Mouse (Mus musculus) heart, embryonic 14.5 days (tissue): ENCODE results near the gene Gmds. TPM values are rescaled to one million over a fixed set of nuclear protein-coding genes. Genes with fewer than 3 reads are reported as not detected.

ENCODE experiments used
- ATAC-seq: fragments of 200-750 bp; cut with Nextera tagmentation; 2 replicates; pipeline ENCODE4 v1.8.0; 2017; ENCODE audit warnings: low read depth, moderate TSS enrichment; ENCODE audit not compliant: insufficient number of reproducible peaks, insufficient read depth, low FRiP score
- H3K27ac ChIP-seq, 2 experiments: fragments of 200-500 bp in 1 of 2; fragments of 300-500 bp in 1 of 2; sonication (generic) in 1 of 2; replicated peaks in 1 of 2; 2 replicates each; pipeline ENCODE4 v1.5.1; 2012 to 2014; ENCODE audit warnings: low read depth in 2 of 2, low read length in 2 of 2, control low read depth in 1 of 2, mild to moderate bottlenecking in 1 of 2, mixed read lengths in 1 of 2; ENCODE audit not compliant: control insufficient read depth in 1 of 2, insufficient read depth in 1 of 2
- H3K27me3 ChIP-seq: fragments of 300-500 bp; sonication (generic); 2 replicates; pipeline ENCODE4 v1.6.1; 2014; ENCODE audit warnings: mild to moderate bottlenecking, low read length, control low read depth; ENCODE audit not compliant: control insufficient read depth, insufficient read depth
- H3K36me3 ChIP-seq: fragments of 300-500 bp; sonication (generic); 2 replicates; pipeline ENCODE4 v1.6.1; 2014; ENCODE audit warnings: mild to moderate bottlenecking, control low read depth, low read length, mixed read lengths; ENCODE audit not compliant: control insufficient read depth, insufficient read depth
- H3K4me1 ChIP-seq, 2 experiments: fragments of 200-500 bp in 1 of 2; fragments of 300-500 bp in 1 of 2; sonication (generic) in 1 of 2; 2 replicates each; pipeline ENCODE4 v1.6.1; 2012 to 2014; ENCODE audit warnings: low read length in 2 of 2, control low read depth in 1 of 2, mixed read lengths in 1 of 2; ENCODE audit not compliant: control insufficient read depth in 2 of 2, insufficient read depth in 2 of 2
- H3K4me2 ChIP-seq: fragments of 300-500 bp; sonication (generic); 2 replicates; pipeline ENCODE4 v1.6.1; 2014; ENCODE audit warnings: mild to moderate bottlenecking, low read length
- H3K4me3 ChIP-seq, 2 experiments: fragments of 200-500 bp in 1 of 2; fragments of 300-500 bp in 1 of 2; sonication (generic) in 1 of 2; 2 replicates each; pipeline ENCODE4 v1.5.1; 2012 to 2014; ENCODE audit warnings: low read length in 2 of 2, mild to moderate bottlenecking in 2 of 2, control low read depth in 1 of 2, low read depth in 1 of 2, moderate library complexity in 1 of 2; ENCODE audit not compliant: control insufficient read depth in 1 of 2, insufficient read depth in 1 of 2
- H3K9ac ChIP-seq: fragments of 300-500 bp; sonication (generic); 2 replicates; pipeline ENCODE4 v1.6.1; 2014; ENCODE audit warnings: mild to moderate bottlenecking, low read length
- H3K9me3 ChIP-seq: fragments of 300-500 bp; sonication (generic); 2 replicates; pipeline ENCODE4 v1.6.1; 2016; ENCODE audit warnings: low read length, control low read depth; ENCODE audit not compliant: control insufficient read depth
- WGBS: fragments of 180-500 bp; shearing (Covaris S2); extraction: QIAGEN DNeasy Blood & Tissue Kit; methylation state at CpG from one replicate; pipeline ENCODE4 v1.1.7; 2014; 5-methylcytosine and 5-hydroxymethylcytosine counted together
- polyA plus RNA-seq: library from polyadenylated mRNA; unstranded; fragments of >200 nt; fragmentation: Nextera tagmentation; extraction: Ambion mirVana; gene quantifications from 2 replicates; pipeline ENCODE4 v1.2.1, GENCODE M21; 2014

Gene Gmds
- polyA plus RNA-seq, 1 experiment from 2014 or later, result 28.7 TPM

DNA sequence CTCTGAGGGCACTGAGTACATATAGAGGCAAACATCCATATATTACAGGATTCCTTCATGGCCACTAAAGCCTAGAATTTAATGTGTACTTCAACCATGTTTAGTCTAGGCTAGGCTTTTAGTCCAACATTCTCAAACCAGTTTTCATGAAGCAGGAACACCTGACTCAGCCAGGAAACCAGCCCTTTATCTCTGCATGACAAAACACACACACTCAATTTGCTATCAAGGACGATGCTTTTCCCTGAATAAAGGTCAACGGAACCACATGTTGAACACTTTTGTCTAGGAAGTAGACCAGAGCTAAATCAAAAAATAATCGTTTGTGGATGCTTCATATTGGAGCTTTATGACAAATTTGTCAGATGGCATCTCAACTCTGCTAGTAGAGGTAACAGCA lies 429.5 kb downstream of the Gmds start:
- Histone ChIP-seq H3K36me3 (no peaks in the 10 kb centered on the region), H3K4me1 (peaks cover 4 to 6% of the 10 kb centered on the region in 2 experiments; a peak in 2 of 4 replicates), H3K9ac (no peak overlapping the region), H3K9me3 (no peaks in the 10 kb centered on the region), H3K27me3 (no peaks in the 10 kb centered on the region), H3K4me2 (no peak overlapping the region), H3K27ac (no peak overlapping the region), H3K4me3 (no peak overlapping the region)
- ATAC-seq, result no peak
- 59% methylated on average over 3 of the region's 3 CpGs for WGBS

- H3K27me3 ChIP-seq, result no peaks in the 10 kb centered on the region
- H3K27ac ChIP-seq, result no peak overlapping the region
- H3K9ac ChIP-seq, result no peak overlapping the region
- ATAC-seq, result no peak
- H3K36me3 ChIP-seq, result no peaks in the 10 kb centered on the region
- H3K4me2 ChIP-seq, result no peak overlapping the region
- H3K9me3 ChIP-seq, result no peaks in the 10 kb centered on the region
- H3K4me1 ChIP-seq, result peaks cover 2 to 6% of the 10 kb centered on the region in 2 experiments; a peak in 2 of 4 replicates
- 79% methylated on average over 1 of the region's 1 CpGs for WGBS
- H3K4me3 ChIP-seq, result no peak overlapping the region
Observed at GRCm38 (mm10) chr13:31906514-31906913, 432.0 kb downstream of the Gmds start.

GRCm38 (mm10) chr13:31900191-31900590 lies 438.3 kb downstream of the Gmds start:
- H3K27me3 ChIP-seq, result no peaks in the 10 kb centered on the region
- no peak overlapping the region for H3K4me2 ChIP-seq
- no peak overlapping the region for H3K9ac ChIP-seq
- no peaks in the 10 kb centered on the region for H3K9me3 ChIP-seq
- H3K4me1 ChIP-seq, result peaks cover 2 to 6% of the 10 kb centered on the region in 2 experiments; a peak in 2 of 4 replicates
- H3K27ac ChIP-seq, result no peak overlapping the region
- no peak for ATAC-seq
- no peaks in the 10 kb centered on the region for H3K36me3 ChIP-seq
- 72% methylated on average over 3 of the region's 3 CpGs for WGBS
- H3K4me3 ChIP-seq, result no peak overlapping the region

- Histone ChIP-seq H3K4me2 (no peak overlapping the region), H3K9me3 (no peaks in the 10 kb centered on the region), H3K9ac (no peak overlapping the region), H3K36me3 (no peaks in the 10 kb centered on the region), H3K27me3 (no peaks in the 10 kb centered on the region), H3K4me3 (no peak overlapping the region), H3K4me1 (peaks cover 2 to 5% of the 10 kb centered on the region in 2 experiments; a peak in 2 of 4 replicates), H3K27ac (no peak overlapping the region)
- no peak for ATAC-seq
- 81% methylated on average over 5 of the region's 5 CpGs for WGBS
Observed at GRCm38 (mm10) chr13:31899392-31899791, 439.1 kb downstream of the Gmds start.

GRCm38 (mm10) chr13:31897493-31897892 lies 441.0 kb downstream of the Gmds start:
- no peaks in the 10 kb centered on the region for H3K36me3 ChIP-seq
- H3K4me1 ChIP-seq, result no peaks in the 10 kb centered on the region
- 74% methylated on average over 4 of the region's 4 CpGs for WGBS
- H3K9ac ChIP-seq, result no peak overlapping the region
- no peaks in the 10 kb centered on the region for H3K27me3 ChIP-seq
- ATAC-seq, result no peak
- no peak overlapping the region for H3K4me2 ChIP-seq
- no peak overlapping the region for H3K27ac ChIP-seq
- no peaks in the 10 kb centered on the region for H3K9me3 ChIP-seq
- H3K4me3 ChIP-seq, result no peak overlapping the region

DNA sequence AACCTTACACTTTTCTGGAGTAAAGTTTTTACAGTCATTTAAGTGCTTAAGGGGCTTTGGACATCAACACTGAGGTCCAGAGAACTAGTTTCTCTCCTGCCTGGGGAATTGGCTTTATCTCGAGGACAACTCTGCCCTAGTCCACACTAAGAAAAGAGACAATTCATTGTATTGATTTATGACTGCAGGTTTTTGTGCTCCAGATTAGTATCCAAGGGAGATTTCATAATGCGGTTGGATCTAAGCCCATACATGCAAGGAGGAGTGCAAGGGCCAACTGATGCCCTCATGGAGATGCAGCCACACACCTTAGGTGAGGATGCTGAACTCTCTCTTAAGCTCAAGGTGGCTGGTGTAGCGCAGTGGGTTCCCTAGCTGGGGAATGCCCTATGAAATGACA lies 444.0 kb downstream of the Gmds start:
- no peak overlapping the region for H3K27ac ChIP-seq
- no peak overlapping the region for H3K9ac ChIP-seq
- ATAC-seq, result no peak
- 82% methylated on average over 3 of the region's 3 CpGs for WGBS
- H3K4me3 ChIP-seq, result no peak overlapping the region
- no peaks in the 10 kb centered on the region for H3K4me1 ChIP-seq
- H3K4me2 ChIP-seq, result no peak overlapping the region
- H3K9me3 ChIP-seq, result 0 out of 2 replicates have a peak, but pooled peaks cover 6% of the 10 kb centered on the region
- H3K27me3 ChIP-seq, result no peaks in the 10 kb centered on the region
- no peaks in the 10 kb centered on the region for H3K36me3 ChIP-seq

GRCm38 (mm10) chr13:31892913-31893514 lies 445.5 kb downstream of the Gmds start:
- H3K9me3 ChIP-seq, result 0 out of 2 replicates have a peak, but pooled peaks cover 6% of the 10 kb centered on the region
- H3K9ac ChIP-seq, result no peak overlapping the region
- H3K4me2 ChIP-seq, result no peak overlapping the region
- WGBS, result 81% methylated on average over 2 of the region's 2 CpGs
- H3K36me3 ChIP-seq, result no peaks in the 10 kb centered on the region
- H3K4me1 ChIP-seq, result no peaks in the 10 kb centered on the region
- no peak overlapping the region for H3K4me3 ChIP-seq
- no peak for ATAC-seq
- H3K27me3 ChIP-seq, result no peaks in the 10 kb centered on the region
- no peak overlapping the region for H3K27ac ChIP-seq

DNA sequence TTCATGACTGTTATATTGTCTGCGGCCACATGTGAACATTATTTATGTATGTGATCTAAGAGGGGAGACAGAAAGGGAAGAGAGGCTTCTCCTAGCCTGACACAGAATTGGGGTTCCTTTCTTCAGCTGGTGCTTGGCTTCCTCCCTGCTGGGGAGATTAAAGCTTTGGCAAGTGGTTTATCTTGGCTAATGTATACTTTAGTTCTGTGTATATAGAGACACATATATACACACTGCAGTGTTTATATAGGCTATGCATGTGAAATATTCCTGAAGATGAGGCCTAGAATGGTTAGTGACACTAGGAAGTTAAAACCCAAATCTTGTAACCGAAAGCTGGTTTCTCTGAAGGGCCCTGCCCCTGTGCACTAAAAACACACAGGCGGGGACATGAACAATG lies 450.0 kb downstream of the Gmds start:
- Histone ChIP-seq H3K4me2 (no peak overlapping the region), H3K27me3 (no peaks in the 10 kb centered on the region), H3K27ac (no peak overlapping the region), H3K9me3 (0 out of 2 replicates have a peak, but pooled peaks cover 6% of the 10 kb centered on the region), H3K4me3 (no peak overlapping the region), H3K36me3 (no peaks in the 10 kb centered on the region), H3K4me1 (no peaks in the 10 kb centered on the region; a peak in 1 of 4 replicates), H3K9ac (no peak overlapping the region)
- 91% methylated on average over 3 of the region's 3 CpGs for WGBS
- ATAC-seq, result no peak
